ENCODE assay signal across 19 mouse cellular contexts in genomic region chr10:4571304-4571703, GRCm38 (mm10). TPM values are rescaled to one million over a fixed set of nuclear protein-coding genes. Genes with fewer than 3 reads are reported as not detected.
DNase-seq lines count a peak whose midpoint lies in the region; ATAC-seq and TF ChIP-seq lines count a peak whose summit lies in the region.
"Had no signal": no experiment of that assay in that cellular context is flagged by ENCODE, and none has a peak within 500 bp of the region (broad histone marks: within the 10 kb centered on the region; RNA-seq: fewer than 3 reads in every experiment).

No protein-coding gene starts in this region.

- H3K27ac ChIP-seq in forebrain, embryonic 14.5 days (ENCODE audit: low read depth, low read length) = no peak overlapping the region
- H3K27ac ChIP-seq in forebrain, embryonic 10.5 days = no peak overlapping the region
- H3K27ac ChIP-seq in kidney, adult 2 months (ENCODE audit: insufficient read depth, low read depth, low read length) = no peak overlapping the region
- H3K27ac ChIP-seq: embryonic facial prominence, embryonic 12.5 days; heart, adult 2 months; heart, embryonic 15.5 days; hindbrain, embryonic 10.5 days; hindbrain, embryonic 14.5 days; intestine, embryonic 15.5 days had no signal

- peak; percentile 24 for DNase-seq in forebrain, embryonic 14.5 days (ENCODE audit: low spot score)
- DNase-seq in forebrain, embryonic 10.5 days (ENCODE audit: extremely low spot score, low spot score) = no peak
- peak; percentile 15 for DNase-seq in heart, adult 11 months
- no peak for DNase-seq in heart, postnatal 14 days
- peak; percentile 12 for DNase-seq in R1 (ENCODE audit: low read depth, low spot score)
- peak; percentile 3 for DNase-seq in brain, adult 2 months (ENCODE audit: low read depth, low spot score)
- no peak for DNase-seq in kidney, adult 2 months
- DNase-seq: adrenal gland, postnatal 14 days; gastrocnemius, postnatal 10 days; heart, adult 2 months; kidney, adult 18-20 months had no signal

- H3K9ac ChIP-seq in forebrain, embryonic 14.5 days (ENCODE audit: low read length) = no peak overlapping the region
- H3K9ac ChIP-seq: embryonic facial prominence, embryonic 12.5 days; heart, embryonic 15.5 days; hindbrain, embryonic 14.5 days; intestine, embryonic 15.5 days had no signal

- H3K4me2 ChIP-seq in forebrain, embryonic 14.5 days (ENCODE audit: low read length) = no peak overlapping the region
- H3K4me2 ChIP-seq: embryonic facial prominence, embryonic 12.5 days; heart, embryonic 11.5 days; heart, embryonic 15.5 days; hindbrain, embryonic 14.5 days; intestine, embryonic 15.5 days had no signal

- no peak for TF ChIP-seq CTCF in kidney, adult 2 months (conservative IDR thresholded peaks at IDR 0.05; ENCODE audit: insufficient read depth, insufficient read length, low read depth, low read length)

- 49% methylated on average over 4 of the region's 4 CpGs for WGBS in forebrain, embryonic 14.5 days
- WGBS in forebrain, embryonic 10.5 days = 76% methylated on average over 4 of the region's 4 CpGs
- WGBS in kidney, adult 2 months = 94% methylated on average over 4 of the region's 4 CpGs

- H3K4me3 ChIP-seq in forebrain, embryonic 14.5 days (ENCODE audit: low read depth, low read length) = no peak overlapping the region
- no peak overlapping the region for H3K4me3 ChIP-seq in forebrain, embryonic 10.5 days
- H3K4me3 ChIP-seq in kidney, adult 2 months (ENCODE audit: insufficient read depth, low read depth, low read length) = no peak overlapping the region
- H3K4me3 ChIP-seq: embryonic facial prominence, embryonic 12.5 days; heart, adult 2 months; heart, embryonic 15.5 days; hindbrain, embryonic 10.5 days; intestine, embryonic 15.5 days had no signal

- no peak for ATAC-seq in forebrain, embryonic 14.5 days
- ATAC-seq: activated CD4-positive, CD25-positive, alpha-beta regulatory T cell, adult 4 months; intestine, embryonic 15.5 days had no signal

- H3K36me3 ChIP-seq in forebrain, embryonic 14.5 days (ENCODE audit: control insufficient read depth, insufficient read depth, low read length) = no peaks in the 10 kb centered on the region
- H3K36me3 ChIP-seq in forebrain, embryonic 10.5 days (replicated peaks) = no peaks in the 10 kb centered on the region
- no peaks in the 10 kb centered on the region for H3K36me3 ChIP-seq in kidney, adult 2 months (ENCODE audit: control insufficient read depth, insufficient read depth, low read length)
- H3K36me3 ChIP-seq: embryonic facial prominence, embryonic 12.5 days; G1E; heart, embryonic 15.5 days; hindbrain, embryonic 10.5 days; intestine, embryonic 15.5 days had no signal

- H3K4me1 ChIP-seq in forebrain, embryonic 14.5 days (ENCODE audit: control insufficient read depth, insufficient read depth, low read length) = no peaks in the 10 kb centered on the region
- H3K4me1 ChIP-seq in forebrain, embryonic 10.5 days = no peaks in the 10 kb centered on the region
- no peaks in the 10 kb centered on the region for H3K4me1 ChIP-seq in kidney, adult 2 months (ENCODE audit: control insufficient read depth, insufficient read depth, low read length)
- H3K4me1 ChIP-seq: embryonic facial prominence, embryonic 12.5 days; heart, embryonic 15.5 days; hindbrain, embryonic 10.5 days; intestine, embryonic 15.5 days had no signal

- TF ChIP-seq POLR2A in kidney, adult 2 months (IDR thresholded peaks at IDR 0.05; ENCODE audit: low read depth, low read length) = no peak

- no peaks in the 10 kb centered on the region for H3K27me3 ChIP-seq in forebrain, embryonic 14.5 days (replicated peaks; ENCODE audit: control insufficient read depth, insufficient read depth, low read length)
- H3K27me3 ChIP-seq in forebrain, embryonic 10.5 days (ENCODE audit: poor library complexity, severe bottlenecking) = no peaks in the 10 kb centered on the region
- no peaks in the 10 kb centered on the region for H3K27me3 ChIP-seq in kidney, adult 2 months (replicated peaks; ENCODE audit: control insufficient read depth, insufficient read depth, low read length)
- H3K27me3 ChIP-seq: embryonic facial prominence, embryonic 12.5 days; heart, embryonic 15.5 days; intestine, embryonic 15.5 days had no signal

- intact Hi-C loops in heart, postnatal 14 days (cut with DNase I) = no loop called here

- H3K9me3 ChIP-seq in forebrain, embryonic 14.5 days (replicated peaks; ENCODE audit: control insufficient read depth, low read length) = no peaks in the 10 kb centered on the region
- no peaks in the 10 kb centered on the region for H3K9me3 ChIP-seq in forebrain, embryonic 10.5 days
- H3K9me3 ChIP-seq: G1E; heart, embryonic 15.5 days; hindbrain, embryonic 10.5 days; intestine, embryonic 15.5 days had no signal

RNA-seq across cellular contexts. Expression of gene Esr1, which starts 40.1 kb away (rescaled TPM):
- polyA plus RNA-seq in forebrain, embryonic 14.5 days (2014; fragmentation: Nextera tagmentation; extraction: Ambion mirVana) = 0.18 and 0.21 TPM in 2 replicates
- not detected in 2 replicates for polyA plus RNA-seq in forebrain, embryonic 10.5 days (2016; fragmentation: Nextera tagmentation; extraction: Ambion mirVana)
- total RNA-seq in heart, postnatal 14 days (2021) = 1 to 10 TPM in 1 of 2 experiments, under 1 TPM in 1; 0.59 to 1.2 TPM
- 5.1 and 6.4 TPM in 2 replicates for polyA plus RNA-seq in kidney, adult 2 months (2012; rRNA removed)
- polyA plus RNA-seq: G1E had no signal

Comparison
In these comparisons a context has a peak if more than half of its experiments do, and no peak if none do; other contexts are left out.
1. DNase-seq: peak in forebrain, embryonic 14.5 days (single experiment), heart, adult 11 months (single experiment), R1 (single experiment) and brain, adult 2 months (single experiment); none in forebrain, embryonic 10.5 days (single experiment), heart, postnatal 14 days (0 of 2) and kidney, adult 2 months (single experiment).